21 mouse cellular contexts compared by ENCODE assay signal in genomic region chr14:45962474-45962873, GRCm38 (mm10).
"Had no signal": no experiment of that assay in that cellular context is flagged by ENCODE, and none has a peak within 500 bp of the region (broad histone marks: within the 10 kb centered on the region; RNA-seq: fewer than 3 reads in every experiment).

No protein-coding gene starts in this region.

- H3K4me3 ChIP-seq: kidney, embryonic 15.5 days; left cerebral cortex, adult 2 months; limb, embryonic 12.5 days; limb, embryonic 15.5 days; megakaryocyte, embryonic 14.5 days; midbrain, embryonic 10.5 days; midbrain, embryonic 13.5 days; myocyte; neural tube, embryonic 13.5 days; stomach, embryonic 15.5 days had no signal

- DNase-seq: kidney, adult 8-10 months; kidney, postnatal 10 days; kidney, postnatal 36 days; layer of hippocampus, postnatal 36 days; left cerebral cortex, postnatal 4 days; liver, postnatal 0 days; retina, postnatal 1 day; right cerebral cortex, postnatal 25 days; spleen, adult 18-20 months; thymus, postnatal 36 days had no signal

- H3K9ac ChIP-seq: kidney, embryonic 15.5 days; limb, embryonic 12.5 days; limb, embryonic 15.5 days; liver, embryonic 14.5 days; liver, postnatal 0 days; midbrain, embryonic 13.5 days; neural tube, embryonic 13.5 days; stomach, embryonic 15.5 days had no signal

- H3K4me1 ChIP-seq: kidney, embryonic 15.5 days; limb, embryonic 15.5 days; megakaryocyte, embryonic 14.5 days; midbrain, embryonic 10.5 days; midbrain, embryonic 13.5 days; neural tube, embryonic 13.5 days; stomach, embryonic 15.5 days had no signal

- H3K36me3 ChIP-seq: kidney, embryonic 15.5 days; limb, embryonic 12.5 days; limb, embryonic 15.5 days; midbrain, embryonic 10.5 days; midbrain, embryonic 13.5 days; neural tube, embryonic 13.5 days; stomach, embryonic 15.5 days had no signal

- H3K27me3 ChIP-seq: kidney, embryonic 15.5 days; limb, embryonic 12.5 days; limb, embryonic 15.5 days; megakaryocyte, embryonic 14.5 days; midbrain, embryonic 13.5 days; neural tube, embryonic 13.5 days; stomach, embryonic 15.5 days had no signal

- H3K27ac ChIP-seq: kidney, embryonic 15.5 days; left cerebral cortex, adult 2 months; limb, embryonic 12.5 days; limb, embryonic 15.5 days; liver, embryonic 14.5 days; midbrain, embryonic 10.5 days; midbrain, embryonic 13.5 days; neural tube, embryonic 13.5 days; stomach, embryonic 15.5 days had no signal
